ENCODE assay signal across 20 mouse cellular contexts in genomic region chr15:91503291-91503690, GRCm38 (mm10).
DNase-seq lines count a peak whose midpoint lies in the region; ATAC-seq lines count a peak whose summit lies in the region.
"Had no signal": no experiment of that assay in that cellular context is flagged by ENCODE, and none has a peak within 500 bp of the region (broad histone marks: within the 10 kb centered on the region; RNA-seq: fewer than 3 reads in every experiment).

No protein-coding gene starts in this region.

- intact Hi-C loops in gastrocnemius, postnatal 14 days (cut with DNase I; ENCODE audit: low total_unique reads): no loop called here

- no peak for DNase-seq in frontal cortex, postnatal 25 days (ENCODE audit: low spot score in 2 of 2)
- no peak for DNase-seq in right cerebral cortex, postnatal 36 days (ENCODE audit: low spot score in 2 of 2)
- no peak for DNase-seq in gastrocnemius, postnatal 14 days
- DNase-seq: cerebellum, adult 9-11 months; gastrocnemius, postnatal 10 days; right cerebral cortex, postnatal 25 days; thymus, adult 2 months had no signal

- H3K9me3 ChIP-seq in midbrain, embryonic 15.5 days: no peaks in the 10 kb centered on the region
- H3K9me3 ChIP-seq in midbrain, embryonic 16.5 days (replicated peaks; ENCODE audit: control insufficient read depth, low read length, poor library complexity, severe bottlenecking): no peaks in the 10 kb centered on the region
- H3K9me3 ChIP-seq in forebrain, embryonic 15.5 days: no peaks in the 10 kb centered on the region
- H3K9me3 ChIP-seq in neural tube, embryonic 14.5 days (ENCODE audit: control insufficient read depth, low read length): no peaks in the 10 kb centered on the region
- H3K9me3 ChIP-seq: embryonic facial prominence, embryonic 15.5 days; limb, embryonic 13.5 days; liver, embryonic 15.5 days had no signal

- no peaks in the 10 kb centered on the region for H3K27me3 ChIP-seq in midbrain, embryonic 15.5 days (replicated peaks)
- no peaks in the 10 kb centered on the region for H3K27me3 ChIP-seq in midbrain, embryonic 16.5 days (ENCODE audit: control insufficient read depth, insufficient read depth, low read depth, low read length)
- H3K27me3 ChIP-seq in forebrain, embryonic 15.5 days: no peaks in the 10 kb centered on the region
- no peaks in the 10 kb centered on the region for H3K27me3 ChIP-seq in neural tube, embryonic 14.5 days (ENCODE audit: control insufficient read depth, insufficient read depth, low read length)
- H3K27me3 ChIP-seq: embryonic facial prominence, embryonic 15.5 days; limb, embryonic 13.5 days; liver, embryonic 15.5 days had no signal

- WGBS in midbrain, embryonic 15.5 days: 47% methylated on average over 6 of the region's 6 CpGs
- WGBS in midbrain, embryonic 16.5 days: 55% methylated on average over 6 of the region's 6 CpGs
- WGBS in forebrain, embryonic 15.5 days: 22% methylated on average over 6 of the region's 6 CpGs
- 48% methylated on average over 6 of the region's 6 CpGs for WGBS in neural tube, embryonic 14.5 days

- no peak overlapping the region for H3K4me2 ChIP-seq in midbrain, embryonic 15.5 days
- no peak overlapping the region for H3K4me2 ChIP-seq in midbrain, embryonic 16.5 days (ENCODE audit: low read length)
- peak overlapping the region; percentile 16; the same call in 1 of the 2 replicates for H3K4me2 ChIP-seq in forebrain, embryonic 15.5 days (replicated peaks)
- no peak overlapping the region for H3K4me2 ChIP-seq in neural tube, embryonic 14.5 days (ENCODE audit: low read depth, low read length)
- H3K4me2 ChIP-seq: embryonic facial prominence, embryonic 15.5 days; limb, embryonic 13.5 days; liver, embryonic 15.5 days had no signal

- H3K4me3 ChIP-seq in midbrain, embryonic 15.5 days: no peak overlapping the region
- no peak overlapping the region for H3K4me3 ChIP-seq in midbrain, embryonic 16.5 days (ENCODE audit: low read depth, low read length)
- no peak overlapping the region for H3K4me3 ChIP-seq in forebrain, embryonic 15.5 days
- no peak overlapping the region for H3K4me3 ChIP-seq in neural tube, embryonic 14.5 days (ENCODE audit: low read depth, low read length)
- H3K4me3 ChIP-seq: embryonic facial prominence, embryonic 15.5 days; limb, embryonic 13.5 days; liver, embryonic 15.5 days had no signal

- H3K9ac ChIP-seq in midbrain, embryonic 15.5 days: no peak overlapping the region
- no peak overlapping the region for H3K9ac ChIP-seq in midbrain, embryonic 16.5 days (ENCODE audit: low read depth, low read length)
- H3K9ac ChIP-seq in forebrain, embryonic 15.5 days (replicated peaks): no peak overlapping the region
- H3K9ac ChIP-seq in neural tube, embryonic 14.5 days (replicated peaks; ENCODE audit: low read depth, low read length): no peak overlapping the region
- H3K9ac ChIP-seq: embryonic facial prominence, embryonic 15.5 days; limb, embryonic 13.5 days; liver, embryonic 15.5 days had no signal

- H3K27ac ChIP-seq in midbrain, embryonic 15.5 days: no peak overlapping the region
- H3K27ac ChIP-seq in midbrain, embryonic 16.5 days (ENCODE audit: low read length): no peak overlapping the region
- H3K27ac ChIP-seq in forebrain, embryonic 15.5 days (replicated peaks): peak overlapping the region; percentile 73
- no peak overlapping the region for H3K27ac ChIP-seq in neural tube, embryonic 14.5 days (ENCODE audit: low read depth, low read length)
- H3K27ac ChIP-seq: embryonic facial prominence, embryonic 15.5 days; kidney, postnatal 0 days; limb, embryonic 13.5 days; liver, embryonic 15.5 days had no signal

- no peaks in the 10 kb centered on the region for H3K36me3 ChIP-seq in midbrain, embryonic 15.5 days (replicated peaks)
- no peaks in the 10 kb centered on the region for H3K36me3 ChIP-seq in midbrain, embryonic 16.5 days (ENCODE audit: control insufficient read depth, insufficient read depth, low read length)
- H3K36me3 ChIP-seq in forebrain, embryonic 15.5 days: no peaks in the 10 kb centered on the region
- no peaks in the 10 kb centered on the region for H3K36me3 ChIP-seq in neural tube, embryonic 14.5 days (ENCODE audit: control insufficient read depth, insufficient read depth, low read length)
- H3K36me3 ChIP-seq: embryonic facial prominence, embryonic 15.5 days; G1E; limb, embryonic 13.5 days; liver, embryonic 15.5 days had no signal

- peak; percentile 31; the same call in 1 of the 2 replicates for ATAC-seq in frontal cortex, adult (ENCODE audit: low TSS enrichment)
- 0 out of 2 replicates have a peak, but pooled peaks have one; percentile 14 for ATAC-seq in midbrain, embryonic 15.5 days (replicated peaks)
- no peak for ATAC-seq in midbrain, embryonic 16.5 days
- ATAC-seq in forebrain, embryonic 15.5 days (replicated peaks): peak; percentile 79
- ATAC-seq in neural tube, embryonic 14.5 days (ENCODE audit: low read depth): peak; percentile 31; the same call in 1 of the 2 replicates
- ATAC-seq: activated CD4-positive, CD25-positive, alpha-beta regulatory T cell, adult 4 months; intestine, postnatal 0 days; lung, postnatal 0 days had no signal

- H3K4me1 ChIP-seq in midbrain, embryonic 15.5 days: peaks cover 4% of the 10 kb centered on the region
- peaks cover 7% of the 10 kb centered on the region; the same call in 1 of the 2 replicates for H3K4me1 ChIP-seq in midbrain, embryonic 16.5 days (ENCODE audit: control insufficient read depth, insufficient read depth, low read length)
- peaks cover 22% of the 10 kb centered on the region for H3K4me1 ChIP-seq in forebrain, embryonic 15.5 days
- peaks cover 17% of the 10 kb centered on the region for H3K4me1 ChIP-seq in neural tube, embryonic 14.5 days (ENCODE audit: control insufficient read depth, insufficient read depth, low read length)
- H3K4me1 ChIP-seq: liver, embryonic 15.5 days had no signal
